In genomic region chr13:99515736-99516447, GRCm38 (mm10) we compare ENCODE assay signal across 9 mouse cellular contexts. TPM values are rescaled to one million over a fixed set of nuclear protein-coding genes. Genes with fewer than 3 reads are reported as not detected.
DNase-seq lines count a peak whose midpoint lies in the region; ATAC-seq and TF ChIP-seq lines count a peak whose summit lies in the region.
"Had no signal": no experiment of that assay in that cellular context is flagged by ENCODE, and none has a peak within 500 bp of the region (broad histone marks: within the 10 kb centered on the region; RNA-seq: fewer than 3 reads in every experiment).

No protein-coding gene starts in this region.

- peak overlapping the region; percentile 75 for H3K4me2 ChIP-seq in heart, embryonic 12.5 days
- H3K4me2 ChIP-seq in limb, embryonic 11.5 days (ENCODE audit: low read depth, severe bottlenecking): peak overlapping the region; percentile 97

- WGBS in heart, embryonic 12.5 days: 0% methylated on average over 44 of the region's 44 CpGs
- 1% methylated on average over 33 of the region's 44 CpGs for WGBS in limb, embryonic 11.5 days
- WGBS in olfactory bulb, adult 2 months: under 1% methylated on average over 44 of the region's 44 CpGs

- no peaks in the 10 kb centered on the region for H3K27me3 ChIP-seq in C2C12 (ENCODE audit: control insufficient read depth, insufficient read depth, insufficient read length)
- H3K27me3 ChIP-seq in heart, embryonic 12.5 days (replicated peaks): no peaks in the 10 kb centered on the region
- no peaks in the 10 kb centered on the region for H3K27me3 ChIP-seq in limb, embryonic 11.5 days (ENCODE audit: control insufficient read depth, insufficient read depth, low read length)

- peak overlapping the region; percentile 84 for H3K27ac ChIP-seq in gastrocnemius, adult 2 months
- H3K27ac ChIP-seq in heart, embryonic 12.5 days (ENCODE audit: poor library complexity, severe bottlenecking): peak overlapping the region; percentile 88
- H3K27ac ChIP-seq in limb, embryonic 11.5 days (replicated peaks; ENCODE audit: low read depth, low read length): peak overlapping the region; percentile 36; the same call in 1 of the 2 replicates
- H3K27ac ChIP-seq in olfactory bulb, adult 2 months (ENCODE audit: insufficient read depth, low read depth, low read length): peak overlapping the region; percentile 90

- peak; percentile 26 for DNase-seq in gastrocnemius, adult 2 months
- DNase-seq in gastrocnemius, adult 18-20 months (ENCODE audit: low spot score): no peak
- peak; percentile 56 for DNase-seq in cerebellum, adult 11 months
- peak; percentile 49 for DNase-seq in limb, embryonic 11.5 days (ENCODE audit: low spot score)
- no peak for DNase-seq in layer of hippocampus, postnatal 25 days (ENCODE audit: extremely low spot score in 1 of 2, low spot score in 1 of 2)

- H3K36me3 ChIP-seq in C2C12 (ENCODE audit: control insufficient read depth, insufficient read depth): peaks cover 22% of the 10 kb centered on the region
- no peaks in the 10 kb centered on the region; the same call in 1 of the 2 replicates for H3K36me3 ChIP-seq in heart, embryonic 12.5 days
- H3K36me3 ChIP-seq in limb, embryonic 11.5 days (ENCODE audit: control insufficient read depth, insufficient read depth, low read length): no peaks in the 10 kb centered on the region

- no peak for TF ChIP-seq CTCF in gastrocnemius, adult 2 months (IDR thresholded peaks at IDR 0.05)
- TF ChIP-seq CTCF in C2C12 (IDR thresholded peaks at IDR 0.05; ENCODE audit: control insufficient read depth, insufficient read depth, insufficient read length): no peak
- no peak for TF ChIP-seq CTCF in olfactory bulb, adult 2 months (IDR thresholded peaks at IDR 0.05; ENCODE audit: insufficient read depth, low read depth, low read length)

- H3K4me3 ChIP-seq in gastrocnemius, adult 2 months: peak overlapping the region; percentile 91
- peak overlapping the region; percentile 71 for H3K4me3 ChIP-seq in C2C12 (ENCODE audit: insufficient read depth, poor library complexity, severe bottlenecking)
- H3K4me3 ChIP-seq in heart, embryonic 12.5 days: peak overlapping the region; percentile 98
- peak overlapping the region; percentile 71 for H3K4me3 ChIP-seq in limb, embryonic 11.5 days (ENCODE audit: low read depth, low read length)
- H3K4me3 ChIP-seq in olfactory bulb, adult 2 months (ENCODE audit: insufficient read depth, low read depth, low read length): peak overlapping the region; percentile 91

- intact Hi-C loops in gastrocnemius, adult 2 months (cut with DNase I): no loop called here

- peak overlapping the region; percentile 82 for H3ac ChIP-seq in C2C12 (ENCODE audit: control insufficient read depth, insufficient read length, low read depth)

- no peaks in the 10 kb centered on the region for H3K9me3 ChIP-seq in heart, embryonic 12.5 days (replicated peaks)
- H3K9me3 ChIP-seq in limb, embryonic 11.5 days (ENCODE audit: control insufficient read depth, low read length): no peaks in the 10 kb centered on the region

- peaks cover 50% of the 10 kb centered on the region for H3K79me2 ChIP-seq in C2C12 (ENCODE audit: control insufficient read depth, insufficient read depth)

- H3K9ac ChIP-seq in heart, embryonic 12.5 days: peak overlapping the region; percentile 95
- peak overlapping the region; percentile 58 for H3K9ac ChIP-seq in limb, embryonic 11.5 days (ENCODE audit: low read length)

- peaks cover 18% of the 10 kb centered on the region for H3K4me1 ChIP-seq in heart, embryonic 12.5 days (replicated peaks)
- peaks cover 4% of the 10 kb centered on the region for H3K4me1 ChIP-seq in limb, embryonic 11.5 days (ENCODE audit: control insufficient read depth, insufficient read depth, low read length)
- peaks cover 16% of the 10 kb centered on the region for H3K4me1 ChIP-seq in olfactory bulb, adult 2 months (ENCODE audit: control insufficient read depth, insufficient read depth, low read length)

- peak; percentile 34 for ATAC-seq in heart, embryonic 12.5 days (ENCODE audit: insufficient number of reproducible peaks, low FRiP score)
- ATAC-seq in limb, embryonic 11.5 days (ENCODE audit: insufficient number of reproducible peaks, low FRiP score, low TSS enrichment, low read depth): peak; percentile 48; the same call in 1 of the 2 replicates

- TF ChIP-seq POLR2A in olfactory bulb, adult 2 months (IDR thresholded peaks at IDR 0.05; ENCODE audit: insufficient read depth, low read depth, low read length): no peak

- H3K79me3 ChIP-seq in C2C12 (ENCODE audit: low read depth): peaks cover 28% of the 10 kb centered on the region

TF ChIP-seq in C2C12, 6 proteins besides CTCF, POLR2A, EP300 and RAD21:
- TF ChIP-seq CEBPB (IDR thresholded peaks at IDR 0.05; ENCODE audit: low read depth) (no peak), MAX (IDR thresholded peaks at IDR 0.05) (peak; percentile 23), USF1 (IDR thresholded peaks at IDR 0.05; ENCODE audit: low read depth) (no peak)

RNA-seq across cellular contexts. Expression of gene Map1b, which starts 0.4 kb away (rescaled TPM):
- total RNA-seq in gastrocnemius, adult 2 months (2021): 10 to 100 TPM in 1 of 2 experiments, 1 to 10 TPM in 1; 7.7 to 13.8 TPM
- 10 to 100 TPM in 1 of 2 experiments, 1 to 10 TPM in 1; 7.1 to 11.5 TPM for total RNA-seq in gastrocnemius, adult 18-20 months (2021)
- polyA plus RNA-seq in C2C12 (2012; fragmentation: generic; extraction: Trizol): 26.4 TPM
- 149 and 151 TPM in 2 replicates for polyA plus RNA-seq in heart, embryonic 12.5 days (2016; fragmentation: Nextera tagmentation; extraction: Ambion mirVana)
- 63.2 and 72.0 TPM in 2 replicates for polyA plus RNA-seq in limb, embryonic 11.5 days (2014; fragmentation: Nextera tagmentation; extraction: Ambion mirVana)
- polyA plus RNA-seq in olfactory bulb, adult 2 months (2012; ENCODE audit: insufficient read depth, insufficient read length, low replicate concordance, missing spikeins): 196 and 261 TPM in 2 replicates
- total RNA-seq in layer of hippocampus, postnatal 25 days (2021): 100 to 1,000 TPM; 620 to 712 TPM
- total RNA-seq: MEL had no signal

Comparison
In these comparisons a context has a peak if more than half of its experiments do, and no peak if none do; other contexts are left out.
1. DNase-seq: peak in gastrocnemius, adult 2 months (single experiment), cerebellum, adult 11 months (single experiment) and limb, embryonic 11.5 days (single experiment); none in gastrocnemius, adult 18-20 months (single experiment) and layer of hippocampus, postnatal 25 days (0 of 2).
2. H3K27ac ChIP-seq: peak in every context shown above with its lines; median percentile 90 in olfactory bulb, adult 2 months; 88 in heart, embryonic 12.5 days; 84 in gastrocnemius, adult 2 months; 36 in limb, embryonic 11.5 days.
3. Peak in every context shown above with its lines, with median percentiles within 50 percentile points of each other: H3K4me3 ChIP-seq.